Mouse (Mus musculus): Measurements from ENCODE around the gene Chac1. TPM values are rescaled to one million over a fixed set of nuclear protein-coding genes. Genes with fewer than 3 reads are reported as not detected.

The Chac1 gene
- polyA plus RNA-seq, 1 experiment from 2014 or later, result 0.20 TPM

DNA sequence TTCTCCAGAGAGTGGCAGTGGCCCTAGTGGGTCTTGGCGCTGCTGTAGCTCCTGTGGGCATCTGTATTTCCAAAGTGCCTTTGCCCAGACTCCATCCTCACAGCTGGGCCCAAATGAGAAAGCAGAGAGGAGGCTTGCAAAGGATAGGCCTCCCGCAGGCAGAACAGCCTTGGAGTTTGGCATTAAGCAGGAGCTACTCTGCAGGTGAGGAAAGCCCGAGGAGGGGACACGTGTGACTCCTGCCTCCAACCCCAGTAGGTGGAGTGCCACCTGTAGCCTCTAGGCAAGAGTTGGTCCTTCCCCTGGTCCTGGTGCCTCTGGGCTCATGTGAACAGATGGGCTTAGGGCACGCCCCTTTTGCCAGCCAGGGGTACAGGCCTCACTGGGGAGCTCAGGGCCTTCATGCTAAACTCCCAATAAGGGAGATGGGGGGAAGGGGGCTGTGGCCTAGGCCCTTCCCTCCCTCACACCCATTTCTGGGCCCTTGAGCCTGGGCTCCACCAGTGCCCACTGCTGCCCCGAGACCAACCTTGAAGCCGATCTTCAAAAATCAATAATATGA lies 16.0 kb upstream of the Chac1 start:
- Histone ChIP-seq H3K9ac (replicated peaks; ENCODE audit: low read depth, low read length) (no peak overlapping the region), H3K27me3 (ENCODE audit: control insufficient read depth, insufficient read depth, low read length) (no peaks in the 10 kb centered on the region), H3K4me3 (ENCODE audit: low read depth, low read length) (no peak overlapping the region), H3K4me2 (replicated peaks; ENCODE audit: low read depth, low read length) (no peak overlapping the region), H3K4me1 (ENCODE audit: control insufficient read depth, insufficient read depth, low read length) (0 out of 2 replicates have a peak, but pooled peaks cover 4% of the 10 kb centered on the region), H3K27ac (ENCODE audit: low read length) (no peak overlapping the region), H3K9me3 (ENCODE audit: control insufficient read depth, low read depth, low read length) (no peaks in the 10 kb centered on the region), H3K36me3 (ENCODE audit: control insufficient read depth, insufficient read depth, low read length) (no peaks in the 10 kb centered on the region)
- WGBS, result 71% methylated on average over 7 of the region's 7 CpGs
- no peak for ATAC-seq (ENCODE audit: insufficient number of reproducible peaks, insufficient read depth, low FRiP score, low read depth)

- Histone ChIP-seq H3K27me3 (ENCODE audit: control insufficient read depth, insufficient read depth, low read length) (no peaks in the 10 kb centered on the region), H3K9ac (replicated peaks; ENCODE audit: low read depth, low read length) (no peak overlapping the region), H3K9me3 (ENCODE audit: control insufficient read depth, low read depth, low read length) (no peaks in the 10 kb centered on the region), H3K27ac (ENCODE audit: low read length) (no peak overlapping the region), H3K4me3 (ENCODE audit: low read depth, low read length) (no peak overlapping the region), H3K36me3 (ENCODE audit: control insufficient read depth, insufficient read depth, low read length) (no peaks in the 10 kb centered on the region), H3K4me1 (ENCODE audit: control insufficient read depth, insufficient read depth, low read length) (0 out of 2 replicates have a peak, but pooled peaks cover 4% of the 10 kb centered on the region), H3K4me2 (replicated peaks; ENCODE audit: low read depth, low read length) (no peak overlapping the region)
- no peak for ATAC-seq (ENCODE audit: insufficient number of reproducible peaks, insufficient read depth, low FRiP score, low read depth)
- WGBS, result 90% methylated on average over 1 of the region's 1 CpGs
Measured at GRCm38 (mm10) chr2:119335535-119335934, 15.5 kb upstream of the Chac1 start.

DNA sequence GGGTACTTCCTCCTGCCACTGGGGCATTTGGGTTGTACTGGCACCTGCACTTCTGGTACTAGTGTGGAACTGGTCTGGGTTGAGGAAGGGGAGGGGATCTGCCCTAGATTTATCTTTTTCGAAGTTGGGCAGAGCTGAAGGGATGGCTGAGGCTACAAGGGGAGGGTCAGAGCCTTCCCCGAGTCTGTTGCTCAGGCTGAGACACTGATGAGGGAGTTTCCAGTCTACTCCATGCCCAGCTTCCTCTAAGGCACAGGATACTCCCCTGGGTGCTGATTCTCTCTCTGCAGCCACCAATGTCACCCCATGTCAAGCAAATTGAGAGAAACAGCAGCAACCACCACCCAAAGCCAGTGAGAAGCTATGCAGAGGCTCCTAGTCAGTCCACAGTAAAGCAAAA lies 15.0 kb upstream of the Chac1 start:
- Histone ChIP-seq H3K9me3 (ENCODE audit: control insufficient read depth, low read depth, low read length) (no peaks in the 10 kb centered on the region), H3K4me1 (ENCODE audit: control insufficient read depth, insufficient read depth, low read length) (0 out of 2 replicates have a peak, but pooled peaks cover 4% of the 10 kb centered on the region), H3K4me2 (replicated peaks; ENCODE audit: low read depth, low read length) (no peak overlapping the region), H3K27ac (ENCODE audit: low read length) (no peak overlapping the region), H3K9ac (replicated peaks; ENCODE audit: low read depth, low read length) (no peak overlapping the region), H3K27me3 (ENCODE audit: control insufficient read depth, insufficient read depth, low read length) (no peaks in the 10 kb centered on the region), H3K4me3 (ENCODE audit: low read depth, low read length) (no peak overlapping the region), H3K36me3 (ENCODE audit: control insufficient read depth, insufficient read depth, low read length) (no peaks in the 10 kb centered on the region)
- ATAC-seq (ENCODE audit: insufficient number of reproducible peaks, insufficient read depth, low FRiP score, low read depth), result no peak
- 59% methylated on average over 2 of the region's 2 CpGs for WGBS

DNA sequence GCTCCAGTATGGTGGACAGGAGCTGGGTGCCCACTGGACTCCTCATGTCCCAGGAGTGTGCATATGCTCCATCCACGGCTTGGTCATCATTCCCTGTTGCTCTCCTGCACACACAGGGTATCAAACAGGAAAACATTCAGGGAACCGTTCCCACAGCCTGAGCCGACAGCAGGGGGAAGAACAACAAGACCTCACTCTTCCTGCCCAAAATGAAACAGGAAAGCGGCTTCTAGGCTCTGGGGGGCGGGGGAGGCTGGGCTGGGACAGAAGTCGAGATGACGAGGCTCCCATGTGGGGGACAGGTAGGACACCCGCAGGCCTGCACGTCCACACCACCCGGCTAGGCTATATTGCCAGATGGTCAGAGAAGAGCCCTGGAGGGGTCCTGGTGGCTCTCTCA lies 14.6 kb upstream of the Chac1 start:
- Histone ChIP-seq H3K4me3 (ENCODE audit: low read depth, low read length) (no peak overlapping the region), H3K4me1 (ENCODE audit: control insufficient read depth, insufficient read depth, low read length) (0 out of 2 replicates have a peak, but pooled peaks cover 4% of the 10 kb centered on the region), H3K36me3 (ENCODE audit: control insufficient read depth, insufficient read depth, low read length) (no peaks in the 10 kb centered on the region), H3K9ac (replicated peaks; ENCODE audit: low read depth, low read length) (no peak overlapping the region), H3K27ac (ENCODE audit: low read length) (no peak overlapping the region), H3K4me2 (replicated peaks; ENCODE audit: low read depth, low read length) (no peak overlapping the region), H3K9me3 (ENCODE audit: control insufficient read depth, low read depth, low read length) (no peaks in the 10 kb centered on the region), H3K27me3 (ENCODE audit: control insufficient read depth, insufficient read depth, low read length) (no peaks in the 10 kb centered on the region)
- ATAC-seq (ENCODE audit: insufficient number of reproducible peaks, insufficient read depth, low FRiP score, low read depth), result no peak
- WGBS, result 73% methylated on average over 10 of the region's 10 CpGs

- ATAC-seq (ENCODE audit: insufficient number of reproducible peaks, insufficient read depth, low FRiP score, low read depth), result peak; percentile 85
Measured at GRCm38 (mm10) chr2:119337425-119338265, 13.4 kb upstream of the Chac1 start.

GRCm38 (mm10) chr2:119344537-119345138 lies 6.4 kb upstream of the Chac1 start:
- Histone ChIP-seq H3K4me3 (ENCODE audit: low read depth, low read length) (no peak overlapping the region), H3K4me1 (ENCODE audit: control insufficient read depth, insufficient read depth, low read length) (no peaks in the 10 kb centered on the region), H3K9me3 (ENCODE audit: control insufficient read depth, low read depth, low read length) (no peaks in the 10 kb centered on the region), H3K9ac (replicated peaks; ENCODE audit: low read depth, low read length) (no peak overlapping the region), H3K27me3 (ENCODE audit: control insufficient read depth, insufficient read depth, low read length) (no peaks in the 10 kb centered on the region), H3K36me3 (ENCODE audit: control insufficient read depth, insufficient read depth, low read length) (no peaks in the 10 kb centered on the region), H3K27ac (ENCODE audit: low read length) (no peak overlapping the region), H3K4me2 (replicated peaks; ENCODE audit: low read depth, low read length) (no peak overlapping the region)
- no peak for ATAC-seq (ENCODE audit: insufficient number of reproducible peaks, insufficient read depth, low FRiP score, low read depth)
- WGBS, result 31% methylated on average over 6 of the region's 6 CpGs

More at GRCm38 (mm10) chr2:119337425-119338265, 13.4 kb upstream of the Chac1 start:
- peak overlapping the region; percentile 70 for H3K4me2 ChIP-seq (replicated peaks; ENCODE audit: low read depth, low read length)
- peak overlapping the region; percentile 35 for H3K4me3 ChIP-seq (ENCODE audit: low read depth, low read length)
- H3K27ac ChIP-seq (ENCODE audit: low read length), result peak overlapping the region; percentile 13; the same call in 1 of the 2 replicates
- H3K36me3 ChIP-seq (ENCODE audit: control insufficient read depth, insufficient read depth, low read length), result no peaks in the 10 kb centered on the region
- H3K9me3 ChIP-seq (ENCODE audit: control insufficient read depth, low read depth, low read length), result no peaks in the 10 kb centered on the region
- WGBS, result 8% methylated on average over 60 of the region's 60 CpGs
- 0 out of 2 replicates have a peak, but pooled peaks cover 4% of the 10 kb centered on the region for H3K4me1 ChIP-seq (ENCODE audit: control insufficient read depth, insufficient read depth, low read length)
- H3K27me3 ChIP-seq (ENCODE audit: control insufficient read depth, insufficient read depth, low read length), result no peaks in the 10 kb centered on the region
- peak overlapping the region; percentile 41; the same call in 1 of the 2 replicates for H3K9ac ChIP-seq (replicated peaks; ENCODE audit: low read depth, low read length)

DNA sequence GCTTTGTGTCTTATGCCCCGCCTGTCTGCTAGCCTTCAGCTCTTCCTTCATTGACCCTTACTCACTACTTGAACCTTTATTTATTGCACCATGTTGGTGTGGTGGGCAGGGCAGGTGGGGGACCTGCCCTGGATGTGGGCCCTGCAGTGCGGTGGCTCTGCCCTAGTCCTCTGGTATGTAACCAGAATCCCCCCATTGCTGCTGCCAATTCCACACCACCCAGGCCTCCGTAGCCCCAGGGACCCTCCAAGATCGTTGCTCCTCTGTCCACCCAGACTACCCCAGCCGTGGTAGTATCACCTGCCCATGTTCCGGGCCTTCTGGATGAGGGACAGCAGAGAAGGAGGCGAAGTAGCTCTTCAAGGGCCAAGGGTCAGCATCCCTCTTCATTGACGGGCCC lies 2.7 kb downstream of the Chac1 start:
- ATAC-seq (ENCODE audit: insufficient number of reproducible peaks, insufficient read depth, low FRiP score, low read depth), result no peak
- 0 out of 2 replicates have a peak, but pooled peaks cover 2% of the 10 kb centered on the region for H3K4me1 ChIP-seq (ENCODE audit: control insufficient read depth, insufficient read depth, low read length)

DNA sequence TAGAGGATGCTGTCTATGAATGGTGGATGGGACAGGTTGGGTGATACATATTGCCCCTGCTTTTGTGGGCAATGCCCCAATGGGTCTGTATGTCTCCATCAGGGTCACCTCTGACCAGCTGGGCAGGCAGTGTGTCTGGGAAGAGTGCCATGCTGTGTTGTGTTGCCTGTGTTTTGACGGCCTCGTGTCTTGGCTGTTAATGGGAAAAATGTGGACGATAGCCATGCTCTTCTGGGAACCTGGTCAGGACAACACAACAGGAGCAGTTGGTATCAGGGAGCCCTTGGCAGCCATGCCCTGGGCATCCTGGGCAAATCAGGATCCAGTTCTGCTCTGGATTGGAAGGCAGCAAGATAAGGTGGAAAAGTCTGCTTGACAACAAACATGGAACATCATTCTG lies 4.1 kb downstream of the Chac1 start:
- 89% methylated on average over 3 of the region's 3 CpGs for WGBS
- Histone ChIP-seq H3K27ac (ENCODE audit: low read length) (no peak overlapping the region), H3K9ac (replicated peaks; ENCODE audit: low read depth, low read length) (no peak overlapping the region), H3K4me1 (ENCODE audit: control insufficient read depth, insufficient read depth, low read length) (0 out of 2 replicates have a peak, but pooled peaks cover 2% of the 10 kb centered on the region), H3K9me3 (ENCODE audit: control insufficient read depth, low read depth, low read length) (no peaks in the 10 kb centered on the region), H3K4me3 (ENCODE audit: low read depth, low read length) (no peak overlapping the region), H3K4me2 (replicated peaks; ENCODE audit: low read depth, low read length) (no peak overlapping the region), H3K27me3 (ENCODE audit: control insufficient read depth, insufficient read depth, low read length) (peaks cover 4% of the 10 kb centered on the region; the same call in 1 of the 2 replicates), H3K36me3 (ENCODE audit: control insufficient read depth, insufficient read depth, low read length) (no peaks in the 10 kb centered on the region)
- no peak for ATAC-seq (ENCODE audit: insufficient number of reproducible peaks, insufficient read depth, low FRiP score, low read depth)

More for the DNA sequence above, 2.7 kb downstream of the Chac1 start:
- Histone ChIP-seq H3K4me3 (ENCODE audit: low read depth, low read length) (no peak overlapping the region), H3K9ac (replicated peaks; ENCODE audit: low read depth, low read length) (no peak overlapping the region), H3K4me2 (replicated peaks; ENCODE audit: low read depth, low read length) (no peak overlapping the region), H3K27ac (ENCODE audit: low read length) (no peak overlapping the region), H3K36me3 (ENCODE audit: control insufficient read depth, insufficient read depth, low read length) (no peaks in the 10 kb centered on the region), H3K27me3 (ENCODE audit: control insufficient read depth, insufficient read depth, low read length) (peaks cover 4% of the 10 kb centered on the region; the same call in 1 of the 2 replicates), H3K9me3 (ENCODE audit: control insufficient read depth, low read depth, low read length) (no peaks in the 10 kb centered on the region)
- 78% methylated on average over 8 of the region's 8 CpGs for WGBS

Measured in stomach, embryonic 14.5 days (tissue).